Mouse (Mus musculus) bone marrow, adult 2 months (tissue): ENCODE measurements around the gene Cfdp1. TPM values are rescaled to one million over a fixed set of nuclear protein-coding genes. Genes with fewer than 3 reads are reported as not detected.

Experiments
- H3K27ac ChIP-seq: fragments of 200-500 bp; 2 replicates; pipeline ENCODE4 v1.5.1; 2012; ENCODE audit warnings: low read depth, mild to moderate bottlenecking, control low read depth, inconsistent platforms, low read length; ENCODE audit not compliant: control insufficient read depth, poor library complexity, insufficient read depth
- H3K4me1 ChIP-seq: fragments of 200-500 bp; 2 replicates; pipeline ENCODE4 v1.6.1; 2011; ENCODE audit warnings: low read length; ENCODE audit not compliant: control insufficient read depth, insufficient read depth
- H3K4me3 ChIP-seq: fragments of 200-500 bp; replicated peaks from 2 replicates; pipeline ENCODE3; 2011; ENCODE audit warnings: mild to moderate bottlenecking, low read depth, low read length, control low read depth; ENCODE audit not compliant: control insufficient read depth
- CTCF ChIP-seq: fragments of 200-500 bp; IDR thresholded peaks from 2 replicates; pipeline ENCODE4 v1.5.1; 2011; ENCODE audit warnings: low read length, control low read depth; ENCODE audit not compliant: control insufficient read depth, insufficient read depth
- POLR2A ChIP-seq: fragments of 200-500 bp; IDR thresholded peaks from 2 replicates; pipeline ENCODE4 v1.6.1; 2011; ENCODE audit warnings: low read depth, mild to moderate bottlenecking, control low read depth, low read length, borderline replicate concordance; ENCODE audit not compliant: control insufficient read depth
- WGBS: fragments of 180-500 bp; shearing (Covaris S2); methylation state at CpG from one replicate; pipeline ENCODE4 v1.1.7; 2018; 5-methylcytosine and 5-hydroxymethylcytosine counted together
- polyA plus RNA-seq: library from polyadenylated mRNA; stranded (reverse); fragments of >200 nt; gene quantifications from 2 replicates; pipeline ENCODE4 v1.2.4, GENCODE M21; 2011; ENCODE audit warnings: low replicate concordance; ENCODE audit not compliant: missing spikeins, insufficient read depth, insufficient read length

Gene Cfdp1
- polyA plus RNA-seq, 1 experiment = 116 TPM

GRCm38 (mm10) chr8:111773476-111773875, 80.6 kb downstream of the Cfdp1 start:
- TF ChIP-seq POLR2A (no peak), CTCF (no peak)
- H3K4me1 ChIP-seq = no peaks in the 10 kb centered on the region
- WGBS = 93% methylated on average over 5 of the region's 5 CpGs
- no peak overlapping the region for H3K27ac ChIP-seq
- H3K4me3 ChIP-seq = no peak overlapping the region

GRCm38 (mm10) chr8:111773057-111773456, 81.0 kb downstream of the Cfdp1 start:
- H3K4me1 ChIP-seq = no peaks in the 10 kb centered on the region
- H3K27ac ChIP-seq = no peak overlapping the region
- H3K4me3 ChIP-seq = no peak overlapping the region
- 85% methylated on average over 7 of the region's 7 CpGs for WGBS
- TF ChIP-seq CTCF (no peak), POLR2A (no peak)

- WGBS = 88% methylated on average over 9 of the region's 9 CpGs
- H3K27ac ChIP-seq = no peak overlapping the region
- H3K4me3 ChIP-seq = no peak overlapping the region
- H3K4me1 ChIP-seq = no peaks in the 10 kb centered on the region
- TF ChIP-seq POLR2A (no peak), CTCF (no peak)
These were observed 82.0 kb downstream of the Cfdp1 start for GRCm38 (mm10) chr8:111772083-111772482.

GRCm38 (mm10) chr8:111771625-111772020, 82.5 kb downstream of the Cfdp1 start:
- no peak overlapping the region for H3K27ac ChIP-seq
- TF ChIP-seq CTCF (no peak), POLR2A (no peak)
- whole genome bisulfite sequencing = 91% methylated on average over 6 of the region's 6 CpGs
- H3K4me3 ChIP-seq = no peak overlapping the region
- H3K4me1 ChIP-seq = no peaks in the 10 kb centered on the region

- TF ChIP-seq CTCF (no peak), POLR2A (no peak)
- Histone ChIP-seq H3K4me3 (no peak overlapping the region), H3K27ac (no peak overlapping the region), H3K4me1 (no peaks in the 10 kb centered on the region)
- 86% methylated on average over 5 of the region's 5 CpGs for WGBS
These were observed 83.0 kb downstream of the Cfdp1 start for GRCm38 (mm10) chr8:111770958-111771624.

GRCm38 (mm10) chr8:111769764-111770428, 84.2 kb downstream of the Cfdp1 start:
- no peak overlapping the region for H3K27ac ChIP-seq
- TF ChIP-seq POLR2A = no peak
- no peak for TF ChIP-seq CTCF
- 89% methylated on average over 12 of the region's 12 CpGs for WGBS
- H3K4me3 ChIP-seq = no peak overlapping the region
- H3K4me1 ChIP-seq = no peaks in the 10 kb centered on the region

- no peak overlapping the region for H3K4me3 ChIP-seq
- WGBS = 89% methylated on average over 15 of the region's 15 CpGs
- TF ChIP-seq POLR2A = no peak
- TF ChIP-seq CTCF = no peak
These were observed 84.8 kb downstream of the Cfdp1 start for GRCm38 (mm10) chr8:111769296-111769695.

GRCm38 (mm10) chr8:111768651-111769050, 85.4 kb downstream of the Cfdp1 start:
- TF ChIP-seq CTCF = no peak
- no peak for TF ChIP-seq POLR2A
- Histone ChIP-seq H3K4me1 (no peaks in the 10 kb centered on the region), H3K4me3 (no peak overlapping the region), H3K27ac (no peak overlapping the region)
- WGBS = 89% methylated on average over 6 of the region's 6 CpGs

More at GRCm38 (mm10) chr8:111769296-111769695, 84.8 kb downstream of the Cfdp1 start:
- H3K27ac ChIP-seq = no peak overlapping the region
- H3K4me1 ChIP-seq = no peaks in the 10 kb centered on the region
